Comparison of ENCODE assay signal across 16 mouse cellular contexts in the genomic region with DNA sequence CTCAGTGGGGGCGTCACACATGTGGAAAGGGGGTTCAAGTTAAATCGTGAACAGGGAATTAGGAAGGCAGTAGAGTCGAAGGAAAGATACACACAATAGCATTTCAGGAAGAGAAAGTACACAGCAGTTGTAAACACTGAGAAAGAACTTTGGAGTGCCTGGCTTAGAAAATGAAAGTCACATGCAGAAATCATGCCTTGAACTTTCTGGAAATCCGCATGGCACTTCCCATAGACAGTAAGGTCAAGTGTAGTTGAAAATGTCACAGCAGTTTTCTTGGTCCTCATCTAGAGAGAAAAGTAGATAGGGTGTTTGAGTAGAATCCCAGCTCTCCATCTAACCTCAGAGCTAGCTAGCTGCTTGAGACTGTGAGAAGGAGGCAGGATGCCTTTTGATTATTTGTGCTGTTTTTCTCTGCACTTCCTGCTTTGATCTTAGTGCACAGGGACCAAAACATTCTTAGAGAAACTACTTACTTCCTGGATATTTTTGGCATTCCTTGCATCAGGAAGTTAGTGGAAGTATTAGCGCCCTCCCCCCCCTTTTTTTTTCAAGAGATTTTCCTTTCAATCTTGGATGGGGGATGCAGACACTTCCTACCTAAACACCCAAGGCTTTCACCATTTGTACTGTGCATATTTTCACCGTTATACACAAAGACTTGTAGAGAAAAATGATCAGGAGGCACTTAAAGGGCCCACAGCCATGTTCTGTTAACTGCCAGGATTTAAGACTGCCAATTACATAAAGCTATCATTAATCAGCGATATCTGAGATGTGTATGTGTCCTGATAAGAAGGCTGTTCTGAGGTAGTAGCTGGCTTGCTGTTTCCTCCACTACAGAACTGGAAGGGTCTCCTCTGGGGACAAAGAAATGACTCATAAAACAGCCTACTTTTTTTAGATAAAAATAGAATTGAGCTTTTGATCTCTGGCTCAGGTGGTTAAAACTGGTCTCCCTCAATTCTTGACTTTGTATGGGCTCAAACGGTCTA.
DNase-seq lines count a peak whose midpoint lies in the region; ATAC-seq and TF ChIP-seq lines count a peak whose summit lies in the region.
"Had no signal": no experiment of that assay in that cellular context is flagged by ENCODE, and none has a peak within 500 bp of the region (broad histone marks: within the 10 kb centered on the region; RNA-seq: fewer than 3 reads in every experiment).

No protein-coding gene starts in this region.

- H3K27me3 ChIP-seq in heart, embryonic 14.5 days (ENCODE audit: control insufficient read depth, insufficient read depth, low read length): no peaks in the 10 kb centered on the region
- H3K27me3 ChIP-seq in liver, adult 2 months (ENCODE audit: control insufficient read depth, insufficient read depth, low read length): no peaks in the 10 kb centered on the region
- no peaks in the 10 kb centered on the region for H3K27me3 ChIP-seq in liver, embryonic 11.5 days (replicated peaks; ENCODE audit: control insufficient read depth, insufficient read depth, low read length)
- H3K27me3 ChIP-seq: embryonic facial prominence, embryonic 15.5 days; liver, embryonic 15.5 days had no signal

- H3K9me3 ChIP-seq in heart, embryonic 14.5 days (ENCODE audit: control insufficient read depth, low read length): no peaks in the 10 kb centered on the region
- no peaks in the 10 kb centered on the region for H3K9me3 ChIP-seq in liver, embryonic 11.5 days (ENCODE audit: control insufficient read depth, low read length)
- H3K9me3 ChIP-seq: embryonic facial prominence, embryonic 15.5 days; liver, embryonic 15.5 days had no signal

- intact Hi-C loops in heart, postnatal 36 days (cut with DNase I): loop anchor here (2.0 to 10.0 kb wide), 4 partner anchors 79 to 868 kb away; a partner anchor contains a TSS

- no peak for DNase-seq in heart, postnatal 36 days
- DNase-seq in liver, adult 2 months (ENCODE audit: extremely low read depth, low read depth, low spot score): peak; percentile 72
- no peak for DNase-seq in liver, embryonic 11.5 days (ENCODE audit: low spot score)
- DNase-seq in 3T3-L1 (ENCODE audit: low read depth, low spot score): peak; percentile 17
- no peak for DNase-seq in urinary bladder, postnatal 10 days (ENCODE audit: low spot score)
- DNase-seq in cerebellum, adult 8-10 months: no peak
- DNase-seq: adrenal gland, adult 8-10 months; cerebellum, adult 2 months; kidney, adult 11 months; right cerebral cortex, postnatal 4 days; thymus, postnatal 25 days had no signal

- H3K4me1 ChIP-seq in heart, embryonic 14.5 days (ENCODE audit: control insufficient read depth in 2 of 2, insufficient read depth in 2 of 2, low read length in 2 of 2): peaks cover 9 to 14% of the 10 kb centered on the region in 2 experiments; a peak in 3 of 4 replicates
- peaks cover 7% of the 10 kb centered on the region; the same call in 1 of the 2 replicates for H3K4me1 ChIP-seq in liver, adult 2 months (ENCODE audit: control insufficient read depth, insufficient read depth, low read length)
- peaks cover 3% of the 10 kb centered on the region; the same call in 1 of the 2 replicates for H3K4me1 ChIP-seq in liver, embryonic 11.5 days (replicated peaks; ENCODE audit: control insufficient read depth, insufficient read depth, low read length)
- H3K4me1 ChIP-seq in brown adipose tissue, adult 24 weeks (ENCODE audit: control insufficient read depth, insufficient read depth, insufficient read length, low read length): no peaks in the 10 kb centered on the region; the same call in 1 of the 2 replicates
- H3K4me1 ChIP-seq: embryonic facial prominence, embryonic 15.5 days; liver, embryonic 15.5 days had no signal

- no peak overlapping the region for H3K4me3 ChIP-seq in heart, embryonic 14.5 days (ENCODE audit: control insufficient read depth in 1 of 2, insufficient read depth in 1 of 2, low read depth in 1 of 2, low read length in 2 of 2)
- no peak overlapping the region for H3K4me3 ChIP-seq in liver, adult 2 months (ENCODE audit: insufficient read depth, low read depth, low read length)
- H3K4me3 ChIP-seq in liver, embryonic 11.5 days (ENCODE audit: low read depth, low read length): no peak overlapping the region
- H3K4me3 ChIP-seq in brown adipose tissue, adult 24 weeks (ENCODE audit: insufficient read depth, low read depth, low read length): no peak overlapping the region
- H3K4me3 ChIP-seq: embryonic facial prominence, embryonic 15.5 days; liver, embryonic 15.5 days had no signal

- 68% methylated on average over 8 of the region's 8 CpGs for WGBS in heart, embryonic 14.5 days
- WGBS in liver, adult 2 months: 52% methylated on average over 8 of the region's 8 CpGs
- 65% methylated on average over 8 of the region's 8 CpGs for WGBS in liver, embryonic 11.5 days

- no peak overlapping the region for H3K4me2 ChIP-seq in heart, embryonic 14.5 days (ENCODE audit: low read length)
- no peak overlapping the region for H3K4me2 ChIP-seq in liver, embryonic 11.5 days
- H3K4me2 ChIP-seq: embryonic facial prominence, embryonic 15.5 days; hindbrain, embryonic 14.5 days; liver, embryonic 15.5 days had no signal

- peak overlapping the region; percentile 45 to 49; a peak in 3 of 4 replicates for H3K27ac ChIP-seq in heart, embryonic 14.5 days (replicated peaks in 1 of 2; ENCODE audit: control insufficient read depth in 1 of 2, insufficient read depth in 1 of 2, low read depth in 2 of 2, low read length in 2 of 2)
- H3K27ac ChIP-seq in liver, adult 2 months (replicated peaks; ENCODE audit: insufficient read depth, low read depth, low read length): peak overlapping the region; percentile 84
- H3K27ac ChIP-seq in liver, embryonic 11.5 days (ENCODE audit: low read depth, low read length): no peak overlapping the region; the same call in 1 of the 2 replicates
- H3K27ac ChIP-seq in brown adipose tissue, adult 24 weeks (replicated peaks; ENCODE audit: low read depth, low read length): peak overlapping the region; percentile 21
- H3K27ac ChIP-seq: embryonic facial prominence, embryonic 15.5 days; hindbrain, embryonic 14.5 days; liver, embryonic 15.5 days had no signal

- H3K36me3 ChIP-seq in heart, embryonic 14.5 days (ENCODE audit: control insufficient read depth, insufficient read depth, low read length): no peaks in the 10 kb centered on the region
- no peaks in the 10 kb centered on the region for H3K36me3 ChIP-seq in liver, adult 2 months (ENCODE audit: control insufficient read depth, insufficient read depth, low read length)
- H3K36me3 ChIP-seq in liver, embryonic 11.5 days (ENCODE audit: control insufficient read depth, insufficient read depth, low read length): no peaks in the 10 kb centered on the region
- H3K36me3 ChIP-seq: embryonic facial prominence, embryonic 15.5 days; liver, embryonic 15.5 days had no signal

- H3K9ac ChIP-seq in heart, embryonic 14.5 days (ENCODE audit: low read length): no peak overlapping the region
- no peak overlapping the region for H3K9ac ChIP-seq in liver, adult 2 months (ENCODE audit: low read depth, low read length)
- H3K9ac ChIP-seq in liver, embryonic 11.5 days (ENCODE audit: low read depth, low read length): no peak overlapping the region
- H3K9ac ChIP-seq: embryonic facial prominence, embryonic 15.5 days; hindbrain, embryonic 14.5 days; liver, embryonic 15.5 days had no signal

- TF ChIP-seq CTCF in liver, adult 2 months (IDR thresholded peaks at IDR 0.05; ENCODE audit: low read depth, low read length): no peak

- TF ChIP-seq POLR2A in liver, adult 2 months (IDR thresholded peaks at IDR 0.05; ENCODE audit: extremely low read depth, insufficient read depth, low read length): no peak

- no peaks in the 10 kb centered on the region for H3K79me2 ChIP-seq in liver, adult 2 months (ENCODE audit: control insufficient read depth, insufficient read depth, low read length)

- no peak for ATAC-seq in heart, embryonic 14.5 days (ENCODE audit: insufficient number of reproducible peaks, insufficient read depth, low FRiP score, low read depth)
- ATAC-seq in liver, embryonic 11.5 days (replicated peaks; ENCODE audit: low FRiP score): no peak

Comparison
In these comparisons a context has a peak if more than half of its experiments do, and no peak if none do; other contexts are left out.
1. DNase-seq: peak in liver, adult 2 months (single experiment) and 3T3-L1 (single experiment); none in heart, postnatal 36 days (0 of 2), liver, embryonic 11.5 days (single experiment), urinary bladder, postnatal 10 days (single experiment) and cerebellum, adult 8-10 months (single experiment).